Mouse (Mus musculus) layer of hippocampus, adult 18-20 months (tissue): Measurements from ENCODE around the gene As3mt. TPM values are rescaled to one million over a fixed set of nuclear protein-coding genes. Genes with fewer than 3 reads are reported as not detected.
A peak's percentile ranks its signal among the peaks of the same experiment; 100 is the strongest.
"Not testable (repeated sequence)": the region's sequence is repeated elsewhere in the genome, so short reads cannot be mapped to it uniquely, and the experiment has no call there.

Experiments
- DNase-seq, 2 experiments: peaks; one replicate each; pipeline ENCODE4 v3.0.0; 2022; ENCODE audit warnings: low spot score in 2 of 2
- total RNA-seq, 2 experiments: library from RNA; stranded (reverse); gene quantifications; 2 replicates each; pipeline ENCODE4 v1.2.3; 2021

The As3mt gene
- total RNA-seq, 2 experiments from 2014 or later: 25.7 to 28.1 TPM

- DNase-seq: no peak
Measured at GRCm38 (mm10) chr19:46697840-46698517, 9.3 kb upstream of the As3mt start.

- DNase-seq: no peak
Measured at GRCm38 (mm10) chr19:46699011-46699481, 8.2 kb upstream of the As3mt start.

- no peak for DNase-seq
Measured at GRCm38 (mm10) chr19:46701156-46701555, 6.1 kb upstream of the As3mt start.

GRCm38 (mm10) chr19:46705779-46706495 lies 1.3 kb upstream of the As3mt start:
- no peak for DNase-seq

- no peak for DNase-seq
Measured at GRCm38 (mm10) chr19:46706540-46707295, 540 bp upstream of the As3mt start.

- DNase-seq: no peak
Measured at GRCm38 (mm10) chr19:46710614-46711013, 3.4 kb downstream of the As3mt start.

GRCm38 (mm10) chr19:46714234-46714633 lies 7.0 kb downstream of the As3mt start:
- DNase-seq: no peak

GRCm38 (mm10) chr19:46715016-46715415 lies 7.8 kb downstream of the As3mt start:
- no peak for DNase-seq

GRCm38 (mm10) chr19:46718150-46718549 lies 10.9 kb downstream of the As3mt start:
- no peak for DNase-seq

GRCm38 (mm10) chr19:46724411-46724810 lies 17.2 kb downstream of the As3mt start:
- DNase-seq: no peak

GRCm38 (mm10) chr19:46726142-46726541 lies 18.9 kb downstream of the As3mt start:
- no peak for DNase-seq

- peak; percentile 29 to 50 for DNase-seq
Measured at GRCm38 (mm10) chr19:46727140-46727736, 20.0 kb downstream of the As3mt start.

- peak; percentile 18 to 24 for DNase-seq
Measured at GRCm38 (mm10) chr19:46727945-46728540, 20.8 kb downstream of the As3mt start.

GRCm38 (mm10) chr19:46728909-46729308 lies 21.7 kb downstream of the As3mt start:
- DNase-seq: no peak

GRCm38 (mm10) chr19:46731351-46731750 lies 24.1 kb downstream of the As3mt start:
- no peak for DNase-seq

- DNase-seq: not testable (repeated sequence)
Measured at GRCm38 (mm10) chr19:46732673-46733072, 25.4 kb downstream of the As3mt start.

- DNase-seq: no peak
Measured at GRCm38 (mm10) chr19:46733626-46734025, 26.4 kb downstream of the As3mt start.

GRCm38 (mm10) chr19:46735241-46735640 lies 28.0 kb downstream of the As3mt start:
- no peak for DNase-seq

GRCm38 (mm10) chr19:46737106-46737505 lies 29.8 kb downstream of the As3mt start:
- no peak for DNase-seq

GRCm38 (mm10) chr19:46740341-46741008 lies 33.2 kb downstream of the As3mt start:
- peak; percentile 45 to 89 for DNase-seq
